Mouse (Mus musculus) adrenal gland, adult (tissue): ENCODE results near the gene Ncoa3.

Experiments used
- DNase-seq, 2 experiments: peaks; one replicate each; pipeline ENCODE4 v3.0.0; 2022 to 2023; ENCODE audit warnings: low spot score in 1 of 2; ENCODE audit not compliant: inconsistent age in 2 of 2

The Ncoa3 gene

DNA sequence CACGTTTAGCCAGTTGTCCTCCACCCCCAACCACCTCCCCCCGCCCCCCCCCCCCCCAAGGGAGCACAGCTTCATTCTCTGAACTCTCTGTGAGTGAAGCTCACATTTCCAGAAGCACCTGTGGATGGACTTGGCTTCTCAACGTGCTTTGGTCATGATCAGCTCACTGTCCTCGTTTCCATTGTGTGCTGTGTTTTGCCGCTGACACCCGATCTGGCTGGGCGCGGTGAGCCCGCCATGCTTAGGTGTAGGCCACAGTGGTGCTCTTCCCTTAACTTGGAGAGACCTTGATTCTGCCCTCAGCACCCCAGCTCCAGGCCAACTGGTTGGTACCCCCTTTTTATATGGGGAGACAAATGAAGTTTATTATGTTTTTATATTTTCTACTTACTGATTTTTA lies 79.5 kb downstream of the Ncoa3 start:
- DNase-seq, result no peak

GRCm38 (mm10) chr2:166073082-166073481 lies 80.6 kb downstream of the Ncoa3 start:
- DNase-seq, result no peak

GRCm38 (mm10) chr2:166074322-166074721 lies 81.9 kb downstream of the Ncoa3 start:
- DNase-seq, result no peak

DNA sequence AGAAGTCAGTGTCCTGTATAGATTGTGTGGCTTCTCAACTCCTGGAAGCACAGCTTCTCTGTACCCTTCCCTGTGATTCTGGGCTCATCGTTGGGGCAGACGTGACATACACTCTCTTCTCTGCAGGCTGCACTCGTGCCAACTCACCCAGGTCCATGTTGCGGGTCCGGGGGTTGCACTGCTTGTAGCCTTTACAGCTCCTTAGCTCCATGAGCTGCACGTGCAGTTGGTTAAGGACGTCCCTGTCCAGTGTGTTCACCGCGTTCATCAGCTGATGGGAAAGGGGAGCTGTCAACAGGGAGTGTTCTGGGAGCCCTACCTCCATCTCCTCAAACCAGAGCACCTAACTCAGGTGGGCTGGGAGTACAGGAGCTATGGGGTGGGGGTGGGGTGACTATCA lies 84.9 kb downstream of the Ncoa3 start:
- DNase-seq, result no peak

- DNase-seq, result no peak
These were observed 86.8 kb downstream of the Ncoa3 start for GRCm38 (mm10) chr2:166079231-166079630.

DNA sequence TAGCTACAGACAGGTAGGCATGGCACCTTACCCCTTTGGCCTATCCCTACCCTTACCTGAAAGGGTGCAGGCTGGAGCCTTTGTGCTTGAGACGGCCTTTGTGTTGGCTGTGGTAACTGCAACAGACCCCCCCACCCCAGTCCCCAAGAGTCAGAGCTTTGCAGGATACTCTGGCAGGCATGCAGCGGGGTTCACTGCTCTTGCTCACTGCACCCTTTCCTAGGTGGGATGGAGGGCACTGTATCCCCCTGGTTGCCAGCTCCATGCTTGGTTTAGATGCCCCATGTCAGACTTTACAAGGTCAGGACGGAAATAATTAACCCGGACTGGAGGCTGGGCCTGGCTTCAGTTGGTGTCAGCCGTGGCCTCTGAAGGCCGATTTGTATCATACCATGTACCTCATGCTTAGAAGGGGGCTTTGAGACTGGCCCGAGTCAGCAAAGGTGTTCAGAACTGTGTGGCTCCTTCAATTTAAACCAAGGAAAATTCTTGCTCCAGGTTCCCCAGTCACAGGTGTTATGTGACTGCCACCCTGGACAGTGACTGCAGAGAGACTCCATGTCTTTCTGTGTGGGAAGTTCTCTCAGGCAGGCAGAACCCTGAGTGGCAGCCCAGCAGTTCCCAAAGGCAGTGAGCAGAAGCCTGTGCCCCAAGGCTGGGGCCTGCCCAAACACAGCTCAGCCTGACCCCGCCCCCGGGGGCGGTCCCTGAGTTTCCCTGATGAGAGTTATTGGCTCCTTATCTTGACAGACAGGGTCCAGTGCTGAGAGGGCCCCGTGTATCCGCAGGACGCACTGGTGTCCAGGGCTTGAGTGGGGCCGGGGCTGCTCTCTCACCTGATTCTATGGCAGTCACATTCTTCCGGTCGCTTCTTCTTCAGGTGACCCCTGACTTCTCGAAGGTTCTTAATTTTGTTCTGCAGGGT lies 87.8 kb downstream of the Ncoa3 start:
- DNase-seq, result peak; percentile 85 to 91

DNA sequence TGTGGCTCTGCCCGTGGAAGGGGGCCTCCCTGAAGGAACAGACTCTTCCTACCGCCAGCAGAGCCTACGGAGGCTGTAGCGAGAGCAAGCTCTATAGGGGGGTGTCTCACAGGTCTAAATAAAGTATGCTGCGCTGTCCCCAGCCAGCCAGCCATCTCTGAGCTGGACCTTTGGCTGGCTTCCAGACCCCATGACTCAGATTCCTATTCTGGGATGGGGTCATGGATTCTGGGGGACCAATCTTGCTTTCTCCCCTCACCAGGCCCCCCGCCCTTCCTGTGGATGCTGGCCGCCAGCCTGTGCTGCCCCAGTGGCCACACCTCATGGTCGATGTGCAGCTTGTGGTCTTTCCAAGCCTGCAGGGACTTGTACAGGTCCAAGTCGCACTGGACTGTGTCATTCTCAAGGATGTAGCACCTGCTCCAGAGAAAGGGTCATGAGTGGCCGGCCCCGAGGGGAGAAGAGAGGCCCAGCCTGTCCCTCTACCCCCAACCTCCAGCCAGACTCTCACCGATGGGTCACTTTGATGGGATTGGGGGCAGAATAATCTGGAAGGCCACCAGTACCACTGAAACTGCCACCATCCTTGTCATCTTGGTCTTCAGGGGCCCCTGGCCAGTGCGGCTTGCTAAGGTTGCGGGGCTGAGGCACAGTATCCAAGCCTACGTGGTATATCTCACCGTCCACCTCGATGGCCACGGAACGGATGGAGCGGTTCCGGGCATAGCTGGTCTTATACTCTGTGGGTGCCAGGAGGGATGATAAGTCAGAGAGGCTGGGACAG lies 88.7 kb downstream of the Ncoa3 start:
- DNase-seq, result peak; percentile 75 to 86

GRCm38 (mm10) chr2:166082193-166082592 lies 89.8 kb downstream of the Ncoa3 start:
- peak; percentile 77 to 92 for DNase-seq

- DNase-seq, result peak in 1 of 2 experiments; percentile 15
These were observed 90.2 kb downstream of the Ncoa3 start for GRCm38 (mm10) chr2:166082661-166083060.

- DNase-seq, result no peak
These were observed 91.2 kb downstream of the Ncoa3 start for GRCm38 (mm10) chr2:166083542-166084031.

DNA sequence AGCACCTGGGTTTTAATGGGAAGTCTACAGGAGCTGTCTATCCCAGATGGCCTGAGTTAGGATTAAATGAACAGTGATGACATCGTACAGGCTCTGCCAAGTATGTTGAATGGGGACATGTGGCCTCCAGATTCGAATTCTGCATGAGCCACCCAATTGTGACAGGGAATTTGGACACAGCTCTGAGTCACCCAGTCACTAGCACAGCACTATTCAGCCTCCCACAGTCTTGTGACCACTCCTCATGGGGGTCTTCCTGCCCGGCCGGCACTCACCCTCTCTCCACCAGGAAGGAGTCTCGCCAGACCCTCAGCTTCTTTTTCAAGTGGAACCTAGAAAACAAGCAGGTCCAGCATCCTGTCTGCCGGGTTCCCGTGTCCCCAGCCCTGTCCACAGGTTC lies 91.7 kb downstream of the Ncoa3 start:
- DNase-seq, result peak in 1 of 2 experiments; percentile 36

DNA sequence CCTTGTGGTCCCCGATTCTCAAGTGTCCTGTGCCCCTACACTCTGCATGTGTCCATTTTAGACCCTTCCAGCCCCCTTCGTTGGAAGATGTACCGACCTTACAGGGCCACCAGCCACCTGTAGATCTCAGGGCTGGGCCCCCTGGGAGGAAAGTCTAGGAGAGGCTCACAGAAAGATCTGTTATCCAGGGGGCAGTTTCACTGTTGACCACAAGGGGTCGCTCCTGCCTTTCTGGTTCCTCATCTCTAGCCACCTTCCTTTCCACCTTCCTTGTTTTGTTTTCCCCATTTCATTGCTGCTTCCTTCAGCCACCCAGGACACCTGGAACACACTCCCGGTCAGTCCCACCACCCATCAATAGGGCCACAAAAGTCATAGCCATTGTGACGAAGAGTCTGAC lies 92.5 kb downstream of the Ncoa3 start:
- DNase-seq, result peak; percentile 65 to 90

DNA sequence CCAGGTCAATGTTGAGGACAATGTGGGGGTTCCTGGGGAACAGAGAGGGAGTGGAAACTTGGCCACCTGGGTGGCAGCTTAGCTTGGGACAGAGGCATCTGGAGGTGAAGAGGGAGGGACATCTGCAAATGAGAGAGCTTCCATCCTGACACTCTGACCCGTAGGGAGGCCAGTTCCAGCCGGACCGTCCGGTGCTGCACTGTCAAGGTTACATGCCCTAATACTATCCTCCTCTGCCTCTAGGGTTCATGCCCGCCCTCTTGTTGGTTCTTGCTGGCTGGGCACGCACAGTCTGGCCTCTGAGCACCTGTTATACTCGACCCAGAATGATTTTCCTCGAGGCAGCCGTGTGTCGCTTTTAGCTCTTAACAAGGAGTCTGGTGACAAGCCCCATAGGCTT lies 93.3 kb downstream of the Ncoa3 start:
- no peak for DNase-seq

- peak; percentile 46 to 80 for DNase-seq
These were observed 94.2 kb downstream of the Ncoa3 start for GRCm38 (mm10) chr2:166086457-166087233.

DNA sequence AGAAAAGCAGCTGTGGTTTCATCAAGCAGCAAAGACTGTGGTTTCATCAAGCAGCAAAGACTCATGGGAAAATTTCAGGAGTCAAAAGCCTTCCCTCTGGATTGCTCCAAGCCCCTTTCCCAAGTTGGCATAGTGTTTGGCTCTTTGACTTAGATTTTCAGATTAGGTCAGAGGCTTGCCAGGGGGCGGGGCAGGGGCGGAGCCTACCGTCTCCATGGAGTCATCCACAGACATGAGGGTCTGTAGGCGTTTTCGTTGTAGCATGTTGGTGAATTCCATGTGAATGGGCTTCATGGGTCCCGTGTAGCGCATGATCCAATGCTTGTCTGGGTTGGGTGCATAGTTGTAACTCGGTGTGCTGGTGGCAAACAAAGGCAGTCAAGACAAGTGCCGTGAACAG lies 96.6 kb downstream of the Ncoa3 start:
- peak in 1 of 2 experiments; percentile 63 for DNase-seq

DNA sequence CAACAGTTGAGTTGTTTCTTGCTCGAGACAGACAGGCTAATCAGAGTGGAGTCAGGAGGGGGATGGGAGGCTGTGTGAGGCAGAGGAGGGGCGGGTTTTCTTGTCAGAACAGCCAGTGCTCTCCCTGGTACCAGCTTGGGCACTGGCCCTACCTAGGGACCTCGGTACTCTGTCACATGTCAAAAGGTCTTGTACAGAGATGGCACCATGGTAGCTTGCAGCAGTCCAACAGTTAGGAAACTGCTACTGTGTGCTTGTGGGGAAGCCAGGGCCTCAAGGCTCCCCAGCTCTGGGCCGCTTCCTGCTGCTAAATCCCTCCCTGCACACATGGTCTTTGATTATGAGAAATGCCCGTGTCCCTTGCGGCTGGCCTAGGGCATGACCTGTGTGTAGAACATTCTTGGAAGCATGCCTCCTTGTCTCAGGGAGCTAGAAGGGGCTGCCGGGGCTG lies 97.7 kb downstream of the Ncoa3 start:
- DNase-seq, result no peak

GRCm38 (mm10) chr2:166091599-166091998 lies 99.2 kb downstream of the Ncoa3 start:
- no peak for DNase-seq

DNA sequence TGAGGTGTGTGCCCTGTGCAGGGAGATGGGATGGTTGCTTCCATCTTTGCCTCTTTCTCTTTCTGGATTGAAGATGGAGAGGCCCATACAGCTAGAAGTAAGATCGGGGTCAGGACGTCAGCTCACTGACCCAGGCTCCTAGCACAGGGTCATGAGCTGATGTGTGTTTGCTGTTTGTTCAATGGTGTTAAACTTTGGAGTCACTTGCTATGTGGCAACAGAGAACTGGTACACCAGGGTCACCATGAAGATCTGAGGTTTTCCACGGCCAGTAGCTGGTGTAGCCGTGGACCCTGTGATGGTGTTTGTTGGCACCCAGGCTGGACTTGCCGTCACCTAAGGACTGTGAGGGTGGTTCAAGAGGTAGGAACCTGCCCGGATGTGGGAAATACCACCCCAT lies 100.0 kb downstream of the Ncoa3 start:
- no peak for DNase-seq

DNA sequence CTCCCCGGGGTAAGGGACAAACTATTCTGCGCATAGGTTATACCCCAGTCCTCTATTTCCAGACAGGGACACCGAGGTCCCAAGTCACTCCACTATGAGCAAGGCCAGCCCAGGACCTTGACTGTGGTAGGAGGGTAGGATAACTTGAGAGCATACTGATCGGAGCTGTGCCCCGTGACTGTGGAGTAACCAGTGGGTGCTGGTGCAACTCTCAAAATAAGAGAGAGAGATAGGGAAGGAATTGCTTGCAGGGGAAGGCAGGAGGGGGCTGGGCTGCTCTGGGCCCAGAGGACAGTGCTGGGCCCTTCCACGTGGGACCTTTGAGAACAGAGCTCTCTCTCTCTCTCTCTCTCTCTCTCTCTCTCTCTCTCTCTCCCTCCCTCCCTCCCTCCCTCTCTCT lies 103.9 kb downstream of the Ncoa3 start:
- DNase-seq, result peak in 1 of 2 experiments; percentile 37

GRCm38 (mm10) chr2:166096834-166097233 lies 104.4 kb downstream of the Ncoa3 start:
- no peak for DNase-seq
